Mouse (Mus musculus) ES-E14 (cell line): ENCODE measurements at regions not wholly inside any gene's neighbourhood (a gene's known extent, or its start where the extent isn't known, plus 50 kb on each side); places are given as distances from the start of the nearest gene placed in this dataset.

Experiments
- DNase-seq: peaks from one replicate; pipeline ENCODE4 v3.0.0-alpha.2; 2013; ENCODE audit warnings: low read depth, low spot score
- H3K27ac ChIP-seq: 2 replicates; pipeline ENCODE4 v1.5.1; 2012; ENCODE audit warnings: low read depth, mild to moderate bottlenecking, low read length, moderate library complexity, mixed read lengths; ENCODE audit not compliant: poor library complexity, insufficient read depth, severe bottlenecking
- H3K36me3 ChIP-seq: 2 replicates; pipeline ENCODE4 v1.6.1; 2012; ENCODE audit warnings: mild to moderate bottlenecking, low read length, moderate library complexity, mixed read lengths; ENCODE audit not compliant: control insufficient read depth, poor library complexity, insufficient read depth, severe bottlenecking
- H3K4me1 ChIP-seq, 2 experiments: fragments of 150-350 bp in 1 of 2; sonication (generic) in 1 of 2; 2 replicates each; pipeline ENCODE4 v1.6.1; 2012; ENCODE audit warnings: low read length in 2 of 2, mild to moderate bottlenecking in 1 of 2, mixed read lengths in 1 of 2; ENCODE audit not compliant: control insufficient read depth in 2 of 2, insufficient read depth in 2 of 2, poor library complexity in 1 of 2
- H3K4me3 ChIP-seq, 2 experiments: fragments of 150-350 bp in 1 of 2; sonication (generic) in 1 of 2; 2 replicates each; pipeline ENCODE4 v1.5.1; 2012; ENCODE audit warnings: low read length in 2 of 2, low read depth in 1 of 2, mild to moderate bottlenecking in 1 of 2, mixed read lengths in 1 of 2; ENCODE audit not compliant: insufficient read depth in 1 of 2, poor library complexity in 1 of 2, severe bottlenecking in 1 of 2
- H3K9ac ChIP-seq: 2 replicates; pipeline ENCODE4 v1.6.1; 2012; ENCODE audit warnings: low read depth, mild to moderate bottlenecking, low read length, mixed read lengths; ENCODE audit not compliant: poor library complexity, insufficient read depth, severe bottlenecking
- H3K9me3 ChIP-seq: fragments of 150-350 bp; sonication (generic); 2 replicates; pipeline ENCODE4 v1.6.1; 2012; ENCODE audit warnings: low read depth, mild to moderate bottlenecking, low read length; ENCODE audit not compliant: control insufficient read depth, insufficient read depth
- CHD2 ChIP-seq: IDR thresholded peaks from 2 replicates; pipeline ENCODE4 v1.6.1; 2014; ENCODE audit warnings: mild to moderate bottlenecking, low read depth, low read length, inconsistent platforms
- HCFC1 ChIP-seq: IDR thresholded peaks from 2 replicates; pipeline ENCODE4 v1.6.1; 2012; ENCODE audit warnings: low read length, inconsistent platforms, borderline replicate concordance; ENCODE audit not compliant: insufficient read depth
- MAFK ChIP-seq: IDR thresholded peaks from 2 replicates; pipeline ENCODE4 v1.6.1; 2014; ENCODE audit warnings: mild to moderate bottlenecking, low read depth, low read length, inconsistent platforms; ENCODE audit not compliant: insufficient read depth
- ZC3H11A ChIP-seq: IDR thresholded peaks from 2 replicates; pipeline ENCODE4 v1.6.1; 2012; ENCODE audit warnings: low read depth, mild to moderate bottlenecking, inconsistent platforms, low read length, borderline replicate concordance
- ZNF384 ChIP-seq: IDR thresholded peaks from 2 replicates; pipeline ENCODE4 v1.6.1; 2012; ENCODE audit warnings: low read depth, low read length, inconsistent platforms
- in situ Hi-C, 2 experiments: fragments of 600-800 bp; cut with MboI; formaldehyde crosslinking; loops; one replicate each; pipeline ENCODE4 v1.15.1; 2025; ENCODE audit warnings: low sequenced_read_pairs in 2 of 2, inconsistent platforms in 1 of 2; ENCODE audit not compliant: unreplicated experiment in 2 of 2

- Histone ChIP-seq H3K27ac (no peak overlapping the region), H3K9me3 (no peaks in the 10 kb centered on the region), H3K4me3 (no peak overlapping the region), H3K9ac (no peak overlapping the region), H3K4me1 (no peaks in the 10 kb centered on the region), H3K36me3 (no peaks in the 10 kb centered on the region)
- TF ChIP-seq MAFK (no peak), ZC3H11A (no peak), HCFC1 (no peak), ZNF384 (no peak), CHD2 (no peak)
- DNase-seq, result no peak
- in situ Hi-C loops, result no loop called here
These were observed 90.0 kb upstream of the Irx4 start for GRCm38 (mm10) chr13:73170301-73170700.

GRCm38 (mm10) chr13:73207931-73208448, 52.3 kb upstream of the Irx4 start:
- DNase-seq, result no peak
- no peak overlapping the region for H3K4me3 ChIP-seq
- H3K9me3 ChIP-seq, result no peaks in the 10 kb centered on the region
- in situ Hi-C loops, result no loop called here
- H3K4me1 ChIP-seq, result no peaks in the 10 kb centered on the region
- H3K9ac ChIP-seq, result no peak overlapping the region
- TF ChIP-seq ZNF384 (no peak), MAFK (no peak), CHD2 (no peak), ZC3H11A (no peak), HCFC1 (no peak)
- H3K36me3 ChIP-seq, result no peaks in the 10 kb centered on the region
- no peak overlapping the region for H3K27ac ChIP-seq
